Mouse (Mus musculus): ENCODE measurements at regions not wholly inside any gene's neighbourhood (a gene's known extent, or its start where the extent isn't known, plus 50 kb on each side); places are given as distances from the start of the nearest gene placed in this dataset.

GRCm38 (mm10) chr6:143706451-143706850 is 539.4 kb downstream of the Etnk1 start:
- TF ChIP-seq EP300 (IDR thresholded peaks at IDR 0.05; ENCODE audit: insufficient read depth, low read depth, low read length) (no peak), CTCF (IDR thresholded peaks at IDR 0.05) (no peak)
